Mouse (Mus musculus) bone marrow, adult 2 months (tissue): ENCODE measurements around the gene Renbp.

Experiments
- CTCF ChIP-seq: fragments of 200-500 bp; IDR thresholded peaks from 2 replicates; pipeline ENCODE4 v1.5.1; 2011; ENCODE audit warnings: low read length, control low read depth; ENCODE audit not compliant: control insufficient read depth, insufficient read depth
- POLR2A ChIP-seq: fragments of 200-500 bp; IDR thresholded peaks from 2 replicates; pipeline ENCODE4 v1.6.1; 2011; ENCODE audit warnings: low read depth, mild to moderate bottlenecking, control low read depth, low read length, borderline replicate concordance; ENCODE audit not compliant: control insufficient read depth

DNA sequence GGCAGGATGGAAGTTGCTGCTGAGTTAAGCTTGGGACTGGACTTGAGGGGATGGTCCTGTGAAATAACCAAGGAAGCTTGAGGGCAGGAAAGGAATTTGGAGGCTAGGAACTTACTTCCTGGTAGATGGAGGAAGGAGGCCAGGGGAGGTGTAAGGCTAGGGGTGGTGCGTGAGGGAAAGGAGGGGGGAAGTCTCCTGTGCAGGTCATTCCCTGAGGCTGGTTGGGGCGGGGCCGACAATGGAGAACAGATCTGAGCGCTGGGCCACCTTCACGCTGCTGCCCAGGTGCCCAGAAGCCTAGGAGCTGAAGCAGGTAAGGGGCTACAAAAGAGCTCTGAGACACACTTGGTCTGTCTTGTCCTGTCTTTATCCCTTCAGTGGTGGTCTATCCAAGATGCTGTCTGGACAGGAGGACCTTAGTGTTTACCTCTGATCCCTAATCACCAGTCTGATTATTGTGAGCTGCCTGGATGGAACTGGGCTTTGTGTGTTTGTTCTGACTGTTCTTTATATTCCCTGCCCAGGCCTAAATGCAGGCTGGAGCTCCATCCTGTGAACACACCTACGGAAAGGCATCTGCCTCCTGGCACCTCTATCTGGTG is 39.0 kb downstream of the Renbp start, which contains the start of gene Avpr2:
- no peak for TF ChIP-seq CTCF
- TF ChIP-seq POLR2A: no peak
